Mouse (Mus musculus) G1E (cell line): ENCODE data around the gene Lrp4. TPM values are rescaled to one million over a fixed set of nuclear protein-coding genes. Genes with fewer than 3 reads are reported as not detected.
"Not testable (repeated sequence)": the region's sequence is repeated elsewhere in the genome, so short reads cannot be mapped to it uniquely, and the experiment has no call there.

Source experiments
- ATAC-seq: 2 replicates; pipeline ENCODE4 v1.8.0; 2016; ENCODE audit warnings: mild to moderate bottlenecking; ENCODE audit not compliant: insufficient number of reproducible peaks, poor library complexity, low FRiP score, severe bottlenecking; ENCODE audit errors: extremely low read depth
- DNase-seq: peaks from one replicate; pipeline ENCODE4 v3.0.0; 2012; ENCODE audit warnings: low spot score
- H3K27me3 ChIP-seq: 2 replicates; pipeline ENCODE4 v1.6.1; 2012; ENCODE audit warnings: mild to moderate bottlenecking, low read length, inconsistent platforms; ENCODE audit not compliant: insufficient read depth
- H3K36me3 ChIP-seq: replicated peaks from 2 replicates; pipeline ENCODE3; 2012; ENCODE audit warnings: mild to moderate bottlenecking, inconsistent platforms
- H3K4me1 ChIP-seq: 2 replicates; pipeline ENCODE4 v1.6.1; 2012; ENCODE audit warnings: low read depth, low read length, inconsistent platforms, mixed read lengths; ENCODE audit not compliant: insufficient read depth
- H3K4me3 ChIP-seq: 2 replicates; pipeline ENCODE4 v1.5.1; 2012; ENCODE audit warnings: low read depth, mild to moderate bottlenecking, inconsistent platforms, low read length, moderate library complexity, mixed read lengths
- H3K9me3 ChIP-seq: replicated peaks from 2 replicates; pipeline ENCODE4 v1.6.1; 2012; ENCODE audit warnings: inconsistent platforms
- CTCF ChIP-seq: IDR thresholded peaks from 2 replicates; pipeline ENCODE4 v1.5.1; 2012; ENCODE audit warnings: low read depth, low read length, inconsistent platforms, mixed read lengths
- GATA1 ChIP-seq: IDR thresholded peaks from 2 replicates; pipeline ENCODE4 v1.6.1; 2012; ENCODE audit warnings: borderline replicate concordance, low read length, inconsistent platforms, mixed read lengths
- GATA2 ChIP-seq: IDR thresholded peaks from 2 replicates; pipeline ENCODE4 v1.6.1; 2012; ENCODE audit warnings: low read depth, low read length, inconsistent platforms, borderline replicate concordance
- POLR2AphosphoS5 ChIP-seq: IDR thresholded peaks from 2 replicates; pipeline ENCODE4 v1.6.1; 2012; ENCODE audit warnings: low read depth, low read length, inconsistent platforms; ENCODE audit not compliant: insufficient replicate concordance
- TAL1 ChIP-seq: conservative IDR thresholded peaks from 2 replicates; pipeline ENCODE4 v1.6.1; 2012; ENCODE audit warnings: low read depth, low read length, inconsistent platforms, mixed read lengths
- polyA plus RNA-seq: library from polyadenylated mRNA; stranded (reverse); fragments of >175 nt; gene quantifications from 2 replicates; pipeline ENCODE4 v1.2.3, GENCODE M21; 2012
- total RNA-seq, 2 experiments: library from RNA; stranded (forward) in 1 of 2; stranded (reverse) in 1 of 2; fragments of 200-1000 nt in 1 of 2; fragments of >200 nt in 1 of 2; fragmentation: Nextera tagmentation in 1 of 2; gene quantifications; 2 replicates each; pipeline ENCODE4 v1.2.3; 2014 to 2017

The Lrp4 gene
- total and polyA plus RNA-seq, 3 experiments = 0.22 TPM; not detected in 2

DNA sequence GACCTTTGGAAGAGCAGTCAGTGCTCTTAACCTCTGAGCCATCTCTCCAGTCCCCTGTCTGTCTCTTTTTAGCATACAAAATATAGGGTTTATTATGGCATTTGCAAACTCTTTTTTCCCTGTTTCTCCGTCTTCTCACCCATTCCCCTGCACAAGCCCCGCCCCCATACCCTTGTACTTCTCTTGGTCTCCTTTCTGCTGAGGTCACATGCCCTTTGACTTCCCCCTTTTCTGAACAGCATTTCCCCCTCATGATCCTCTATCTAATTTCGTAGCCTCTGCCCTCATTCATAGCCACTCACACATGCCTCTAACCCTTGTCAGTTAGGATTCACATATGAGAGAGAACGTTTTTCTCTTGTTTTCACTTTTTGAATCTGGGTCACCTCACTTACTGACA lies 27.4 kb downstream of the Lrp4 start:
- no peak for DNase-seq
- ATAC-seq = no peak
- Histone ChIP-seq H3K9me3 (no peaks in the 10 kb centered on the region), H3K4me1 (no peaks in the 10 kb centered on the region), H3K4me3 (no peak overlapping the region), H3K27me3 (peaks cover 29% of the 10 kb centered on the region), H3K36me3 (no peaks in the 10 kb centered on the region)
- no peak for TF ChIP-seq TAL1
- no peak for TF ChIP-seq GATA2
- no peak for TF ChIP-seq GATA1
- no peak for TF ChIP-seq POLR2AphosphoS5
- TF ChIP-seq CTCF = no peak

DNA sequence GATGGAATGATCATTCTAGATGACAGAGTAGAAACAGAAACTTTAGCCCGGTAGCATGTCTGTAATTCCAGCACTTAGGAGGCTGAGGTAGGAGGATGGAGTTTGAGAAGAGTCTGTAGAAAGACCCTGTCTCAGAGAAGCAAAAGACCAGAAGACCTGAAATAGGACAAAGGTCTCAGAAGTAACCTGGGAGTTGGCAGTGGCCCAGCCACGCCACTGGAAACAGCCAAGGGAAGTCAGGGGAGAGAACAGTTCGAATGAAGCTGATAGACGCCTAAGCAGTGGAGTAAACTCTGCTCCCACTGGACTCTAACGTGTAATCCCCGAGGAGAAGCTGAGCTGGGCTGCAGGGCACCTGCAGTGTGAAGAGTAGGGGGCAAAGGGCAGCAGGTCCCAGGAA lies 27.9 kb downstream of the Lrp4 start:
- Histone ChIP-seq H3K9me3 (no peaks in the 10 kb centered on the region), H3K4me1 (no peaks in the 10 kb centered on the region), H3K4me3 (no peak overlapping the region), H3K27me3 (peaks cover 30% of the 10 kb centered on the region), H3K36me3 (no peaks in the 10 kb centered on the region)
- DNase-seq (no peak), ATAC-seq (no peak)
- TF ChIP-seq POLR2AphosphoS5 (no peak), CTCF (no peak), TAL1 (no peak), GATA1 (no peak), GATA2 (no peak)

DNA sequence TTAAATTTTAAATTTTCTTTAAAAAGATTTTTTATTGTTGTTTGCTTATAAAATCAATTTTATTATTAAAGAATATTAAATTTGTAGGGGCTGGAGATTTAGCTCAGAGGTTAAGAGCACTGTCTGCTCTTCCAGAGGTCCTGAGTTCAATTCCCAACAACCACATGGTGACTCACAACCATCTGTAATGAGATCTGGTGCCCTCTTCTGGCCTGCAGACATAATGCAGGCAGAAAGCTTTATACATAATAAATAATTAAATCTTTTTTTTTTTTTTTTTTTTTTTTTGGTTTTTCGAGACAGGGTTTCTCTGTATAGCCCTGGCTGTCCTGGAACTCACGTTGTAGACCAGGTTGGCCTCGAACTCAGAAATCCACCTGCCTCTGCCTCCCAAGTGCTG lies 30.0 kb downstream of the Lrp4 start:
- H3K27me3 ChIP-seq = peaks cover 31% of the 10 kb centered on the region
- not testable (repeated sequence) for H3K4me3 ChIP-seq, H3K36me3 ChIP-seq, ATAC-seq, H3K4me1 ChIP-seq, DNase-seq, H3K9me3 ChIP-seq

DNA sequence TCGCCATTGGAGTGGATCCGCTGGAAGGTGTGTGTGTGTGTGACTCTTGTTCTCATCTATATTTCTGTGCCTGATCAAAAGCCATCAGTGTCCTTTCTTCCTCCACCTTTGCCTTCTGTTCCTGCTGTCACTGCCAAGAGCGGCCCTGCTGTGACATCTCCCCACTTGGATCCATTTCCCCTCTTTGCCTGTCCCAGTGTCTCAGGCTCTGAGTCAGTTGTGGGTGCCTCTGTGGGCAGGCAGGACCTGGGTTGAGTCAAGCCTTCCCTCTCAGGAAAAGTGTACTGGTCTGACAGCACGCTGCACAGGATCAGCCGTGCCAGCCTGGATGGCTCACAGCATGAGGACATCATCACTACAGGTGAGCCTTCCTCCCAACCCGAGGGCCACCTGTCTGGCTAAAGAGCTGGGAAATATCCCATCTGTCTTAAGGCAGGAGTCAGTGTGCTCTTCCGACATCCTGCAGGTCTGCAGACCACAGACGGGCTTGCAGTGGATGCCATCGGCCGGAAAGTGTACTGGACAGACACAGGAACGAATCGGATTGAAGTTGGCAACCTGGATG lies 34.8 kb downstream of the Lrp4 start:
- Histone ChIP-seq H3K36me3 (no peaks in the 10 kb centered on the region), H3K4me3 (no peak overlapping the region), H3K9me3 (no peaks in the 10 kb centered on the region), H3K27me3 (peaks cover 33% of the 10 kb centered on the region), H3K4me1 (peaks cover 2% of the 10 kb centered on the region; the same call in 1 of the 2 replicates)
- no peak for DNase-seq
- TF ChIP-seq CTCF (no peak), GATA1 (no peak), GATA2 (no peak), TAL1 (no peak), POLR2AphosphoS5 (no peak)
- ATAC-seq = no peak

DNA sequence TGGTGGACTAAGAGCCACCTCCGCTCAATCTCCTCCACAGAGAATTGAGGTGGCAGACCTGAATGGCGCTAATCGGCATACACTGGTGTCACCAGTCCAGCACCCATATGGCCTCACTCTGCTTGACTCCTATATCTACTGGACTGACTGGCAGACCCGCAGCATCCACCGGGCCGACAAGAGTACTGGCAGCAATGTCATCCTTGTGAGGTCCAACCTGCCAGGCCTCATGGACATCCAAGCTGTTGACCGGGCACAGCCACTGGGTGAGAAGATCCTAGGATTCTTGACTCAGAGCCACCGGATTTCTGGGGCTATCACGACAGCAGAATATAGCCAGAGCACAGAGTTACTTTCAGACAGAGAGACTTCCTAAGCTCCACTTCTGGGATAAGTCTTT lies 36.7 kb downstream of the Lrp4 start:
- Histone ChIP-seq H3K9me3 (no peaks in the 10 kb centered on the region), H3K4me1 (peaks cover 6% of the 10 kb centered on the region; the same call in 1 of the 2 replicates), H3K4me3 (no peak overlapping the region), H3K36me3 (no peaks in the 10 kb centered on the region), H3K27me3 (peaks cover 35% of the 10 kb centered on the region)
- ATAC-seq (no peak), DNase-seq (no peak)
- TF ChIP-seq CTCF (no peak), GATA2 (no peak), TAL1 (no peak), GATA1 (no peak), POLR2AphosphoS5 (no peak)

DNA sequence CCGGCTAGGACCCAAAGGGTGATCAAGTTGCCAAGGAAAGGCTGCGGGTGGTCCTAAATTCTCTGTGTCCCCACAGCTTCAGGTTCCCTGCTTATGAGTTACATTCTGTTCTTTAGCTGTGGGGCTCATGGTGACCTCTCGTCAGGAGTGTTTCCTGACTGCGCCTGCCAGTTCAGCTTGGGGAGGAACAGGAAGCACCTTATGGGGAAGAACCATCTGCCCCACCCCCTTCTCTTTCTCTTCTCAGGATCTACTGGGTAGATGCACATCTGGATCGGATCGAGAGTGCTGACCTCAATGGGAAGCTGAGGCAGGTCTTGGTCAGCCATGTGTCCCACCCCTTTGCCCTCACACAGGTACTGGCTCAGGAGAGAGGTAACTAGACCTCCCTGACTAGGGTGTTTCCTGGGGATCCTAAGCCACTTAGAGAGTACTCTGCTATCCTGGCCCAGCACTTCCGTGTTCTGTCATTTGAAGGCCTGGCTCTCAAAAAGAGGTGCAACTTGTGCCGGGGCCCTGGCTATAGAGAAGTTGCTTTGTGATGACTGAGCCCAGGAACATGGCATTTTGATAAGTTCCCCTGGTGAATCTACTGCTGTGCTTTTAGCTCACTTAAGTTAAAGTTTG lies 40.9 kb downstream of the Lrp4 start:
- TF ChIP-seq TAL1 (no peak), CTCF (no peak), POLR2AphosphoS5 (no peak), GATA1 (no peak), GATA2 (no peak)
- no peak for ATAC-seq
- H3K27me3 ChIP-seq = peaks cover 27% of the 10 kb centered on the region

DNA sequence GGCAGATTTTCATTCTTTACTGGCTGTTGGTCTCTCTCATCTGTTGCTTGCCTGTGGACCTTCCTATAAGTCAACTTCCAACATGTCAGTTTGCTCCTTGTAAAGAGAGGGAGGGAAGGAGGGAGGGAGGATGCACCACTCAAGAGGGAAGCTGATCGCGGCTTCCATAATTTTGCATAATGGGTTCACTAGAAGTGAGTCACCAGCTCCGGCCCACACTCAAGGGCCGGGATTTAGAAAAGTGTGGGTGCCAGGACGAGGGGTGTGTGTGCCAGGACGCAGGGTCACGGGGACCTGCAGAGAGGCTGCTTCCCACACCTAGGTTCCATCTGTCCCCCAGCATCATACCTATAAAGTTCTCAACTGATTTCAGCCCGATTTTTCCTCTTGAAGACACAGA lies 50.8 kb downstream of the Lrp4 start:
- ATAC-seq = no peak
- Histone ChIP-seq H3K4me3 (no peak overlapping the region), H3K4me1 (no peaks in the 10 kb centered on the region), H3K9me3 (no peaks in the 10 kb centered on the region), H3K27me3 (peaks cover 45% of the 10 kb centered on the region), H3K36me3 (no peaks in the 10 kb centered on the region)
- no peak for TF ChIP-seq POLR2AphosphoS5
- TF ChIP-seq GATA2 = no peak
- TF ChIP-seq CTCF = no peak
- TF ChIP-seq TAL1 = no peak
- TF ChIP-seq GATA1 = no peak
- DNase-seq = no peak

More for the DNA sequence above, 40.9 kb downstream of the Lrp4 start:
- Histone ChIP-seq H3K4me1 (peaks cover 6% of the 10 kb centered on the region; the same call in 1 of the 2 replicates), H3K36me3 (no peaks in the 10 kb centered on the region), H3K4me3 (no peak overlapping the region), H3K9me3 (no peaks in the 10 kb centered on the region)
- DNase-seq = no peak
